Mouse (Mus musculus) CH12.LX (cell line): ENCODE measurements around the gene Gtsf2. TPM values are rescaled to one million over a fixed set of nuclear protein-coding genes. Genes with fewer than 3 reads are reported as not detected.

Source experiments
- DNase-seq: peaks from one replicate; pipeline ENCODE4 v3.0.0-alpha.2; 2013; ENCODE audit errors: extremely low read depth
- H3K27ac ChIP-seq: 2 replicates; pipeline ENCODE4 v1.5.1; 2012; ENCODE audit warnings: low read depth, mild to moderate bottlenecking, control low read depth, moderate library complexity; ENCODE audit not compliant: insufficient read depth
- H3K27me3 ChIP-seq: replicated peaks from 2 replicates; pipeline ENCODE3; 2012; ENCODE audit warnings: inconsistent platforms
- H3K36me3 ChIP-seq, 2 experiments: replicated peaks in 1 of 2; 2 replicates each; pipeline versions ENCODE3 to v1.6.1; 2012; ENCODE audit warnings: inconsistent platforms in 1 of 2, low read length in 1 of 2, mild to moderate bottlenecking in 1 of 2, mixed read lengths in 1 of 2, moderate library complexity in 1 of 2; ENCODE audit not compliant: control insufficient read depth in 1 of 2, insufficient read depth in 1 of 2
- H3K4me1 ChIP-seq, 2 experiments: 2 replicates each; pipeline ENCODE4 v1.6.1; 2012; ENCODE audit warnings: inconsistent platforms in 1 of 2, moderate library complexity in 1 of 2; ENCODE audit not compliant: insufficient read depth in 2 of 2, control insufficient read depth in 1 of 2
- H3K4me2 ChIP-seq: 2 replicates; pipeline ENCODE4 v1.6.1; 2012; ENCODE audit warnings: low read depth, mild to moderate bottlenecking, control low read depth; ENCODE audit not compliant: poor library complexity, insufficient read depth, severe bottlenecking
- H3K4me3 ChIP-seq, 3 experiments: fragments of 150-350 bp in 1 of 3; sonication (generic) in 1 of 3; replicated peaks in 1 of 3; 2 replicates each; pipeline versions ENCODE3 to v1.5.1; 2011 to 2012; ENCODE audit warnings: low read depth in 2 of 3, low read length in 2 of 3, mild to moderate bottlenecking in 2 of 3, moderate library complexity in 2 of 3, control low read depth in 1 of 3, improper control_type of control experiment in 1 of 3, inconsistent platforms in 1 of 3, mixed read lengths in 1 of 3; ENCODE audit not compliant: poor library complexity in 1 of 3
- H3K79me2 ChIP-seq: replicated peaks from 2 replicates; pipeline ENCODE4 v1.6.1; 2012; ENCODE audit warnings: mild to moderate bottlenecking, moderate library complexity; ENCODE audit not compliant: control insufficient read depth, poor library complexity, insufficient read depth, severe bottlenecking; ENCODE audit errors: extremely low read depth
- H3K9ac ChIP-seq: 2 replicates; pipeline ENCODE4 v1.6.1; 2012; ENCODE audit warnings: low read depth, mild to moderate bottlenecking, control low read depth, moderate library complexity; ENCODE audit not compliant: insufficient read depth
- H3K9me3 ChIP-seq: replicated peaks from 2 replicates; pipeline ENCODE3; 2012; ENCODE audit warnings: low read length, inconsistent platforms, mixed read lengths
- BHLHE40 ChIP-seq: IDR thresholded peaks from 2 replicates; pipeline ENCODE4 v1.6.1; 2011; ENCODE audit warnings: mild to moderate bottlenecking, low read depth, low read length, improper control_type of control experiment
- CHD1 ChIP-seq: IDR thresholded peaks from 2 replicates; pipeline ENCODE4 v1.6.1; 2012; ENCODE audit warnings: low read depth, low read length, improper control_type of control experiment, inconsistent platforms
- CHD2 ChIP-seq: IDR thresholded peaks from 2 replicates; pipeline ENCODE4 v1.6.1; 2011; ENCODE audit warnings: low read length, improper control_type of control experiment
- CTCF ChIP-seq, 2 experiments: IDR thresholded peaks in 1 of 2; conservative IDR thresholded peaks in 1 of 2; 2 replicates each; pipeline ENCODE4 v1.5.1; 2011 to 2012; ENCODE audit warnings: low read depth in 2 of 2, low read length in 2 of 2, improper control_type of control experiment in 1 of 2, inconsistent platforms in 1 of 2, mild to moderate bottlenecking in 1 of 2, moderate library complexity in 1 of 2
- E2F4 ChIP-seq: IDR thresholded peaks from 2 replicates; pipeline ENCODE4 v1.6.1; 2011; ENCODE audit warnings: low read depth, low read length, improper control_type of control experiment; ENCODE audit not compliant: insufficient replicate concordance
- ELF1 ChIP-seq: IDR thresholded peaks from 2 replicates; pipeline ENCODE4 v1.6.1; 2014; ENCODE audit warnings: low read depth, mild to moderate bottlenecking, inconsistent platforms, low read length, improper control_type of control experiment
- EP300 ChIP-seq: IDR thresholded peaks from 2 replicates; pipeline ENCODE4 v1.6.1; 2011; ENCODE audit warnings: low read length, improper control_type of control experiment
- ETS1 ChIP-seq: conservative IDR thresholded peaks from 2 replicates; pipeline ENCODE4 v1.6.1; 2012; ENCODE audit warnings: low read depth, mild to moderate bottlenecking, inconsistent platforms, low read length, improper control_type of control experiment, moderate library complexity
- GABPA ChIP-seq: IDR thresholded peaks from 2 replicates; pipeline ENCODE4 v1.6.1; 2012; ENCODE audit warnings: low read depth, low read length, improper control_type of control experiment, inconsistent platforms; ENCODE audit not compliant: insufficient replicate concordance
- HCFC1 ChIP-seq: IDR thresholded peaks from 2 replicates; pipeline ENCODE4 v1.6.1; 2012; ENCODE audit warnings: low read depth, mild to moderate bottlenecking, inconsistent platforms, low read length, improper control_type of control experiment
- IRF4 ChIP-seq: IDR thresholded peaks from 2 replicates; pipeline ENCODE4 v1.6.1; 2014; ENCODE audit warnings: low read depth, mild to moderate bottlenecking, inconsistent platforms, low read length, improper control_type of control experiment
- JUN ChIP-seq: IDR thresholded peaks from 2 replicates; pipeline ENCODE4 v1.6.1; 2011; ENCODE audit warnings: low read depth, mild to moderate bottlenecking, low read length, improper control_type of control experiment, moderate library complexity; ENCODE audit not compliant: insufficient read depth
- JUND ChIP-seq: conservative IDR thresholded peaks from 2 replicates; pipeline ENCODE4 v1.6.1; 2011; ENCODE audit warnings: low read depth, low read length, improper control_type of control experiment
- KAT2A ChIP-seq: IDR thresholded peaks from 2 replicates; pipeline ENCODE4 v1.6.1; 2012; ENCODE audit warnings: low read length, improper control_type of control experiment, inconsistent platforms; ENCODE audit not compliant: insufficient replicate concordance
- MAFK ChIP-seq: IDR thresholded peaks from 2 replicates; pipeline ENCODE4 v1.6.1; 2011; ENCODE audit warnings: low read length, improper control_type of control experiment; ENCODE audit not compliant: insufficient replicate concordance
- MAX ChIP-seq: IDR thresholded peaks from 2 replicates; pipeline ENCODE4 v1.6.1; 2011; ENCODE audit warnings: low read length, improper control_type of control experiment
- MAZ ChIP-seq: IDR thresholded peaks from 2 replicates; pipeline ENCODE4 v1.6.1; 2012; ENCODE audit warnings: low read depth, mild to moderate bottlenecking, inconsistent platforms, low read length, improper control_type of control experiment, moderate library complexity
- MEF2A ChIP-seq: IDR thresholded peaks from 2 replicates; pipeline ENCODE4 v1.6.1; 2014; ENCODE audit warnings: low read depth, mild to moderate bottlenecking, inconsistent platforms, low read length, improper control_type of control experiment, borderline replicate concordance
- MXI1 ChIP-seq: IDR thresholded peaks from 2 replicates; pipeline ENCODE4 v1.6.1; 2011; ENCODE audit warnings: mild to moderate bottlenecking, low read depth, low read length, improper control_type of control experiment
- MYC ChIP-seq: IDR thresholded peaks from 2 replicates; pipeline ENCODE4 v1.6.1; 2011; ENCODE audit warnings: low read depth, mild to moderate bottlenecking, improper control_type of control experiment, low read length
- NELFE ChIP-seq: IDR thresholded peaks from 2 replicates; pipeline ENCODE4 v1.6.1; 2011; ENCODE audit warnings: low read depth, low read length, improper control_type of control experiment
- NRF1 ChIP-seq: IDR thresholded peaks from 2 replicates; pipeline ENCODE4 v1.6.1; 2014; ENCODE audit warnings: low read depth, mild to moderate bottlenecking, inconsistent platforms, low read length, improper control_type of control experiment, moderate library complexity
- PAX5 ChIP-seq: IDR thresholded peaks from 2 replicates; pipeline ENCODE4 v1.6.1; 2012; ENCODE audit warnings: low read length, inconsistent platforms, mixed read lengths
- POLR2A ChIP-seq: IDR thresholded peaks from 2 replicates; pipeline ENCODE4 v1.6.1; 2011; ENCODE audit warnings: low read depth, mild to moderate bottlenecking, improper control_type of control experiment, low read length
- POLR2AphosphoS2 ChIP-seq: IDR thresholded peaks from 2 replicates; pipeline ENCODE4 v1.6.1; 2011; ENCODE audit warnings: low read depth, low read length, improper control_type of control experiment
- RAD21 ChIP-seq: IDR thresholded peaks from 2 replicates; pipeline ENCODE4 v1.6.1; 2011; ENCODE audit warnings: low read depth, mild to moderate bottlenecking, low read length, improper control_type of control experiment, moderate library complexity
- RCOR1 ChIP-seq: conservative IDR thresholded peaks from 2 replicates; pipeline ENCODE4 v1.6.1; 2012; ENCODE audit warnings: low read depth, mild to moderate bottlenecking, inconsistent platforms, low read length, improper control_type of control experiment
- SIN3A ChIP-seq: IDR thresholded peaks from 2 replicates; pipeline ENCODE4 v1.6.1; 2012; ENCODE audit warnings: low read length, improper control_type of control experiment, inconsistent platforms
- SMC3 ChIP-seq: IDR thresholded peaks from 2 replicates; pipeline ENCODE4 v1.6.1; 2011; ENCODE audit warnings: low read depth, low read length, improper control_type of control experiment
- TBP ChIP-seq: conservative IDR thresholded peaks from 2 replicates; pipeline ENCODE4 v1.6.1; 2011; ENCODE audit warnings: low read depth, low read length, improper control_type of control experiment
- TCF12 ChIP-seq: IDR thresholded peaks from 2 replicates; pipeline ENCODE4 v1.6.1; 2014; ENCODE audit warnings: low read depth, mild to moderate bottlenecking, inconsistent platforms, low read length, improper control_type of control experiment
- UBTF ChIP-seq: IDR thresholded peaks from 2 replicates; pipeline ENCODE4 v1.6.1; 2012; ENCODE audit warnings: low read depth, mild to moderate bottlenecking, inconsistent platforms, low read length, improper control_type of control experiment, moderate library complexity
- USF1 ChIP-seq: IDR thresholded peaks from 2 replicates; pipeline ENCODE4 v1.6.1; 2014; ENCODE audit warnings: low read depth, mild to moderate bottlenecking, inconsistent platforms, low read length, improper control_type of control experiment
- USF2 ChIP-seq: conservative IDR thresholded peaks from 2 replicates; pipeline ENCODE4 v1.6.1; 2011; ENCODE audit warnings: low read depth, low read length, improper control_type of control experiment
- ZC3H11A ChIP-seq: IDR thresholded peaks from 2 replicates; pipeline ENCODE4 v1.6.1; 2012; ENCODE audit warnings: low read depth, mild to moderate bottlenecking, inconsistent platforms, low read length, improper control_type of control experiment
- ZKSCAN1 ChIP-seq: IDR thresholded peaks from 2 replicates; pipeline ENCODE4 v1.6.1; 2012; ENCODE audit warnings: low read depth, inconsistent platforms, low read length, improper control_type of control experiment, borderline replicate concordance
- ZMIZ1 ChIP-seq: IDR thresholded peaks from 2 replicates; pipeline ENCODE4 v1.6.1; 2012; ENCODE audit warnings: low read depth, mild to moderate bottlenecking, inconsistent platforms, low read length, improper control_type of control experiment
- ZNF384 ChIP-seq: IDR thresholded peaks from 2 replicates; pipeline ENCODE4 v1.6.1; 2012; ENCODE audit warnings: low read depth, low read length, improper control_type of control experiment, inconsistent platforms
- dilution Hi-C: fragments of 300-500 bp; cut with MboI; formaldehyde crosslinking; loops from 2 replicates; pipeline ENCODE4 v1.14.3; 2020; ENCODE audit warnings: low sequenced_read_pairs; ENCODE audit not compliant: extremely low pct_unique_long_range_greater_than_20kb, extremely low pct_ligation_motif_present
- in situ Hi-C: fragments of 300-500 bp; cut with MboI; formaldehyde crosslinking; loops from 3 replicates; pipeline ENCODE4 v1.14.3; 2019; ENCODE audit warnings: low sequenced_read_pairs, low pct_ligation_motif_present, low pct_unique_long_range_greater_than_20kb, mixed read lengths
- polyA plus RNA-seq: library from polyadenylated mRNA; unstranded; fragments of >175 nt; gene quantifications from 2 replicates; pipeline ENCODE4 v1.2.1, GENCODE M21; 2012; ENCODE audit warnings: low read depth; ENCODE audit not compliant: insufficient read length
- total RNA-seq, 2 experiments: library from RNA; depleted of rRNA; stranded (reverse); fragments of 300-350 nt in 1 of 2; fragments of >200 nt in 1 of 2; gene quantifications; 2 replicates each; pipeline ENCODE4 v1.2.3; 2012 to 2014

Gtsf2 gene
- total and polyA plus RNA-seq, 3 experiments: not detected

DNA sequence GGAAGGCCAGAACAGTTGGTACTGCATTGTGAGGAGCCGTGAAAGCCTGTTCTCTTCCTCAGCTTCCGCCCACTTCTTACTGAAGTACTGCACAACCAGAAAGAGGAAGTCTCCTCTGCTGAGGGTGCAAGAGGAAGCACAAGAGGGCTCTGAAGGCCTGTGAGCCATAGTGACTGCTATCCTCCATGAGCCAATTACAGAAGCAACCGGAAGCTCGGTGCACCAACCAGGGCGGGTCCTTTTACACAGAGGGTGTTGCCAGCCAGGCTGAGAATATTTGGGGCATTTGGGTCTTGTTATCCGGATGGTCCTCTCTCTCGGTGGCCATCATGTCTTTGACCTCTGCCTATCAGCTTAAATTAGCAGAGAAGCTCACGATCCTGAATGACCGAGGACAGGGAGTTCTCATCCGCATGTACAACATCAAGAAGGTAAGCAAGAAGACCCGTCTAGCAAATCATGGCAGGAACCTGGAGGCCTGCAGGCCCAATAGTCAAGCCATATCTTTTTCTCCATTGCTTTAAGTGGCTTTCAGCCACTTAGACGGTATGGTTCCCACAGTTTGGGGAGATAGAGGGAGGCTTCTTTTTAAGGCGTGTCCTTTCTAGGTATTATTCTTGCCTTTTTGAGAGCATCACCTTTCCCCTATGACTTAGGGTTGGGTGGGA lies 5.4 kb upstream of the Gtsf2 start, which contains the start of gene Nckap1l:
TSS of gene Nckap1l (plus strand) at position 244 of the 668 bp plus-strand sequence.
- Histone ChIP-seq H3K9ac (peak within 1 kb of the TSS; percentile 96), H3K27me3 (no peaks in the 10 kb centered on the region), H3K27ac (peak within 1 kb of the TSS; percentile 53), H3K4me2 (peak within 1 kb of the TSS; percentile 88), H3K79me2 (peaks cover 26% of the 10 kb centered on the region), H3K4me3 (peak within 1 kb of the TSS; percentile 71 to 81 (median 73)), H3K4me1 (peaks cover 5 to 30% of the 10 kb centered on the region in 2 experiments), H3K36me3 (peaks cover 12 to 31% of the 10 kb centered on the region in 2 experiments), H3K9me3 (no peaks in the 10 kb centered on the region)
- in situ Hi-C loops (no loop called here), dilution Hi-C loops (no loop called here)
- peak; percentile 99 for DNase-seq
- TF ChIP-seq MXI1 (peak; percentile 61; the same call in 1 of the 2 replicates), ZMIZ1 (peak; percentile 89), HCFC1 (peak; percentile 71), SMC3 (peak; percentile 14; the same call in 1 of the 2 replicates), USF2 (no peak), MAX (peak; percentile 71), IRF4 (0 out of 2 replicates have a peak, but pooled peaks have one; percentile 39), BHLHE40 (no peak), KAT2A (peak; percentile 79), ZKSCAN1 (no peak; the same call in 1 of the 2 replicates), E2F4 (peak; percentile 56; the same call in 1 of the 2 replicates), ZC3H11A (no peak), JUN (no peak), ETS1 (0 out of 2 replicates have a peak, but pooled peaks have one; percentile 38), UBTF (no peak), CTCF (conservative IDR thresholded peaks at IDR 0.05 in 1 of 2, IDR thresholded peaks at IDR 0.05 in 1 of 2; ENCODE audit: low read depth in 2 of 2, low read length in 2 of 2) (peak in 1 of 2 experiments; percentile 12; a peak in 1 of 4 replicates), MEF2A (peak; percentile 65; the same call in 1 of the 2 replicates), CHD2 (peak; percentile 77), TCF12 (peak; percentile 65), GABPA (no peak), NELFE (peak; percentile 93), JUND (peak; percentile 44), POLR2AphosphoS2 (peak; percentile 89), EP300 (no peak), PAX5 (no peak), POLR2A (peak; percentile 91), RCOR1 (peak; percentile 72; the same call in 1 of the 2 replicates), SIN3A (peak; percentile 77; the same call in 1 of the 2 replicates), CHD1 (peak; percentile 83), NRF1 (peak; percentile 46; the same call in 1 of the 2 replicates), MAZ (peak; percentile 72; the same call in 1 of the 2 replicates), RAD21 (peak; percentile 0), USF1 (no peak), MYC (peak; percentile 68; the same call in 1 of the 2 replicates), ZNF384 (no peak), ELF1 (peak; percentile 94), TBP (peak; percentile 96), MAFK (peak; percentile 51; the same call in 1 of the 2 replicates)
